Mouse (Mus musculus): Measurements from ENCODE around the gene Tinagl1. TPM values are rescaled to one million over a fixed set of nuclear protein-coding genes. Genes with fewer than 3 reads are reported as not detected.

Gene Tinagl1
- total and polyA plus RNA-seq, 3 experiments, result 6.1 to 21.9 TPM; not detected in 1

DNA sequence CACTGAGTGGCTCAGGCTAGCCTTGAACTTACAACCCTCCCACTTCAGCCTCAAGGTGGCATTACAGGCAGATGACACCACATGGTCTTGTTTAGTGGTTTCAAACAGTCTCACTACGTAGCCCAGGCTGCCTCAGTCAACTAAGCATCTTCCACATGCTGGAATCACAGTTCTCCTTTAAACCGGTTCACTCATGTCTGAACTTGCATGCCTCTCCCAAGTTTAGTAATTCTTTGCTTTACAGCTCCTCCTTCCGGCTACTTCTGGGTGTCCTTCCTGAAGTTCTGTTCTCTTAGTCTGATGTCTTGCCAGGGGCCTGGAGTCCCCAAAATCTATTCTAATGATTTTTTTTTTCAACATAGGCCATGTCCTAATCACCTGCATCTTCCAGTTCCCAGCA, 20.7 kb downstream of the Tinagl1 start:
- H3K27me3 ChIP-seq (ENCODE audit: control insufficient read depth in 1 of 2, insufficient read depth in 2 of 2, low read length in 2 of 2), result peaks cover 17 to 19% of the 10 kb centered on the region in 2 experiments
- no peak for TF ChIP-seq USF1 (IDR thresholded peaks at IDR 0.05; ENCODE audit: low read depth, low read length)
- no peak for TF ChIP-seq MAFK (IDR thresholded peaks at IDR 0.05; ENCODE audit: borderline replicate concordance, low read depth, low read length)
- no peak for DNase-seq (ENCODE audit: low read depth, low spot score)
- H3K36me3 ChIP-seq (ENCODE audit: control insufficient read depth in 1 of 2, insufficient read depth in 2 of 2, low read length in 2 of 2), result no peaks in the 10 kb centered on the region
- H3K27ac ChIP-seq (ENCODE audit: control insufficient read depth, low read depth, low read length), result no peak overlapping the region
- H3K79me2 ChIP-seq (ENCODE audit: control insufficient read depth, insufficient read depth, low read length, poor library complexity), result no peaks in the 10 kb centered on the region
- no peaks in the 10 kb centered on the region for H3K4me1 ChIP-seq (ENCODE audit: control insufficient read depth in 1 of 2, insufficient read depth in 2 of 2, low read length in 2 of 2)
- H3K9me3 ChIP-seq (replicated peaks; ENCODE audit: insufficient read depth, low read length), result no peaks in the 10 kb centered on the region
- no peak overlapping the region for H3K4me3 ChIP-seq (ENCODE audit: control insufficient read depth in 1 of 2, insufficient read depth in 1 of 2, low read depth in 2 of 2, low read length in 2 of 2)
- H3K9ac ChIP-seq (ENCODE audit: control insufficient read depth, low read depth, low read length, poor library complexity, severe bottlenecking), result no peak overlapping the region

DNA sequence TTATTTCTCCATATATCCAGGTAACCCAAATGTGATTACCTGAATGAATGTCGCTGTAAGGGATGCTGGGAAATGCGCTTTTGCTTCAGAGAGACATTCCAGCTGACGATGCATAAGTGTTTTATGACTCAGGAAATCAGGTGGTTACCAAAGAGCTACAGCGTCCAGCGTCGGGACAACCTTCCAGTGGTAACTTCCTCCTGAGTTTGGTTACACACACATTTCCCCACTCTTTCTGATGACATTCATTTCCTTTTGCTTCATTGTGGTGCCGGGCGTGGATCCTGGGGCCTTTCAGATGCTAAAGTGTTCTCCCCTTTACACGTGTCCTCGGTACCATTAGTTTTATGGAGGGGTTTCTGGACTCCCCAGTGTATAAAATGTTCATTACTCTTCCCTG, 26.5 kb downstream of the Tinagl1 start:
- Histone ChIP-seq H3K36me3 (ENCODE audit: control insufficient read depth in 1 of 2, insufficient read depth in 2 of 2, low read length in 2 of 2) (no peaks in the 10 kb centered on the region), H3K79me2 (ENCODE audit: control insufficient read depth, insufficient read depth, low read length, poor library complexity) (no peaks in the 10 kb centered on the region), H3K9me3 (replicated peaks; ENCODE audit: insufficient read depth, low read length) (no peaks in the 10 kb centered on the region), H3K9ac (ENCODE audit: control insufficient read depth, low read depth, low read length, poor library complexity, severe bottlenecking) (no peak overlapping the region), H3K27ac (ENCODE audit: control insufficient read depth, low read depth, low read length) (no peak overlapping the region), H3K27me3 (ENCODE audit: control insufficient read depth in 1 of 2, insufficient read depth in 2 of 2, low read length in 2 of 2) (peaks cover 18 to 31% of the 10 kb centered on the region in 2 experiments), H3K4me1 (ENCODE audit: control insufficient read depth in 1 of 2, insufficient read depth in 2 of 2, low read length in 2 of 2) (no peaks in the 10 kb centered on the region), H3K4me3 (ENCODE audit: control insufficient read depth in 1 of 2, insufficient read depth in 1 of 2, low read depth in 2 of 2, low read length in 2 of 2) (no peak overlapping the region)
- no peak for DNase-seq (ENCODE audit: low read depth, low spot score)
- TF ChIP-seq ZC3H11A (IDR thresholded peaks at IDR 0.05; ENCODE audit: low read depth, low read length) (no peak), USF1 (IDR thresholded peaks at IDR 0.05; ENCODE audit: low read depth, low read length) (no peak), MAX (IDR thresholded peaks at IDR 0.05; ENCODE audit: low read length) (no peak), MXI1 (IDR thresholded peaks at IDR 0.05; ENCODE audit: low read depth, low read length) (no peak), CHD1 (IDR thresholded peaks at IDR 0.05; ENCODE audit: low read depth, low read length) (no peak), POLR2AphosphoS2 (IDR thresholded peaks at IDR 0.05; ENCODE audit: low read length) (no peak), ZKSCAN1 (IDR thresholded peaks at IDR 0.05; ENCODE audit: low read depth, low read length) (no peak), SIN3A (IDR thresholded peaks at IDR 0.05; ENCODE audit: low read length) (no peak), TBP (IDR thresholded peaks at IDR 0.05; ENCODE audit: low read depth, low read length) (no peak), MAFK (IDR thresholded peaks at IDR 0.05; ENCODE audit: borderline replicate concordance, low read depth, low read length) (no peak), UBTF (IDR thresholded peaks at IDR 0.05; ENCODE audit: borderline replicate concordance, insufficient read depth, low read depth, low read length) (no peak), CHD2 (IDR thresholded peaks at IDR 0.05; ENCODE audit: low read length) (no peak), MYC (IDR thresholded peaks at IDR 0.05; ENCODE audit: low read depth, low read length) (no peak), ELF1 (IDR thresholded peaks at IDR 0.05; ENCODE audit: low read depth, low read length) (no peak), POLR2A (IDR thresholded peaks at IDR 0.05; ENCODE audit: control insufficient read depth in 1 of 2, insufficient read depth in 1 of 2, low read depth in 1 of 2, low read length in 2 of 2, poor library complexity in 1 of 2) (no peak)

DNA sequence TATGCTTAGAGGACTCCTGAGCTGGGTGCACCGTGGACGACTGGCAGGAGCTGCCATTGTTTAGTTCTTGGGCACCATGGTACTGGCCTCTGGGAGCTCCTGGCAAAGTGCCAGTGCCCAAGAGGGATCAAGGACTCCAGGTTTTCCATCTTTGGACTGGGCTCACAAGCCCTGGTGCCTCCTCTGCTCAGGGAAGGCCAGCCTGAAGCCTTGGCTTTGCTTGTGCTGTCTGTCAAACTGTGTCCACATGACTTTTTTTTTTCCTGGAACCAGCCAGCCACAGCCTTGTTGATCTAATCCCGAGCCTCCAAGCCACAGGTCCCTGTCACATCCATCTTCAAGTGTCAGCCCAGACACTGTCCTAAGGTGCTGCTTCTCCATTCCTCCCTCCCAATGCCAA, 33.1 kb downstream of the Tinagl1 start:
- TF ChIP-seq SIN3A (IDR thresholded peaks at IDR 0.05; ENCODE audit: low read length) (no peak), ZC3H11A (IDR thresholded peaks at IDR 0.05; ENCODE audit: low read depth, low read length) (no peak)
- Histone ChIP-seq H3K9ac (ENCODE audit: control insufficient read depth, low read depth, low read length, poor library complexity, severe bottlenecking) (no peak overlapping the region), H3K9me3 (replicated peaks; ENCODE audit: insufficient read depth, low read length) (no peaks in the 10 kb centered on the region), H3K4me1 (ENCODE audit: control insufficient read depth in 1 of 2, insufficient read depth in 2 of 2, low read length in 2 of 2) (no peaks in the 10 kb centered on the region), H3K4me3 (ENCODE audit: control insufficient read depth in 1 of 2, insufficient read depth in 1 of 2, low read depth in 2 of 2, low read length in 2 of 2) (no peak overlapping the region), H3K27ac (ENCODE audit: control insufficient read depth, low read depth, low read length) (no peak overlapping the region), H3K27me3 (ENCODE audit: control insufficient read depth in 1 of 2, insufficient read depth in 2 of 2, low read length in 2 of 2) (peaks cover 17 to 28% of the 10 kb centered on the region in 2 experiments), H3K36me3 (ENCODE audit: control insufficient read depth in 1 of 2, insufficient read depth in 2 of 2, low read length in 2 of 2) (no peaks in the 10 kb centered on the region), H3K79me2 (ENCODE audit: control insufficient read depth, insufficient read depth, low read length, poor library complexity) (no peaks in the 10 kb centered on the region)
- DNase-seq (ENCODE audit: low read depth, low spot score), result no peak

Measured in MEL (cell line).